Mouse (Mus musculus) heart, embryonic 10.5 days (tissue): ENCODE results near the gene Pdia6. TPM values are rescaled to one million over a fixed set of nuclear protein-coding genes. Genes with fewer than 3 reads are reported as not detected.

Source experiments
- DNase-seq: peaks from one replicate; pipeline ENCODE4 v3.0.0-alpha.2; 2017; ENCODE audit warnings: low spot score
- H3K27ac ChIP-seq: fragments of 300-500 bp; sonication (generic); 2 replicates; pipeline ENCODE4 v1.5.1; 2016; ENCODE audit warnings: mild to moderate bottlenecking
- H3K27me3 ChIP-seq: fragments of 300-500 bp; sonication (generic); 2 replicates; pipeline ENCODE4 v1.6.1; 2016; ENCODE audit warnings: mild to moderate bottlenecking; ENCODE audit not compliant: poor library complexity, insufficient read depth, severe bottlenecking
- H3K36me3 ChIP-seq: fragments of 300-500 bp; sonication (generic); 2 replicates; pipeline ENCODE4 v1.6.1; 2016; ENCODE audit warnings: mild to moderate bottlenecking, moderate library complexity
- H3K4me1 ChIP-seq: fragments of 300-500 bp; sonication (generic); 2 replicates; pipeline ENCODE4 v1.6.1; 2016; ENCODE audit warnings: mild to moderate bottlenecking
- H3K4me3 ChIP-seq: fragments of 300-500 bp; sonication (generic); 2 replicates; pipeline ENCODE4 v1.5.1; 2016; ENCODE audit warnings: mild to moderate bottlenecking, moderate library complexity
- H3K9me3 ChIP-seq: fragments of 300-500 bp; sonication (generic); 2 replicates; pipeline ENCODE4 v1.6.1; 2016; ENCODE audit warnings: mild to moderate bottlenecking, moderate library complexity
- WGBS: fragments of 180-500 bp; shearing (Covaris S2); methylation state at CpG from one replicate; pipeline ENCODE4 v1.1.7; 2016; 5-methylcytosine and 5-hydroxymethylcytosine counted together
- polyA plus RNA-seq: library from polyadenylated mRNA; unstranded; fragments of >200 nt; fragmentation: Nextera tagmentation; extraction: Ambion mirVana; gene quantifications from 2 replicates; pipeline ENCODE4 v1.2.1, GENCODE M21; 2016

Pdia6 gene
- 595 and 738 TPM in 2 replicates for polyA plus RNA-seq

GRCm38 (mm10) chr12:17265971-17266672 lies at the start of gene Pdia6:
Gene Pdia6 (plus strand): TSS chr12:17266545.
- Histone ChIP-seq H3K4me1 (peaks cover 19% of the 10 kb centered on the region), H3K27me3 (no peaks in the 10 kb centered on the region), H3K36me3 (peaks cover 27% of the 10 kb centered on the region), H3K27ac (peak within 1 kb of the TSS; percentile 90), H3K4me3 (peak within 1 kb of the TSS; percentile 79), H3K9me3 (no peaks in the 10 kb centered on the region)
- WGBS: 1% methylated on average over 48 of the region's 48 CpGs
- peak; percentile 97 for DNase-seq

DNA sequence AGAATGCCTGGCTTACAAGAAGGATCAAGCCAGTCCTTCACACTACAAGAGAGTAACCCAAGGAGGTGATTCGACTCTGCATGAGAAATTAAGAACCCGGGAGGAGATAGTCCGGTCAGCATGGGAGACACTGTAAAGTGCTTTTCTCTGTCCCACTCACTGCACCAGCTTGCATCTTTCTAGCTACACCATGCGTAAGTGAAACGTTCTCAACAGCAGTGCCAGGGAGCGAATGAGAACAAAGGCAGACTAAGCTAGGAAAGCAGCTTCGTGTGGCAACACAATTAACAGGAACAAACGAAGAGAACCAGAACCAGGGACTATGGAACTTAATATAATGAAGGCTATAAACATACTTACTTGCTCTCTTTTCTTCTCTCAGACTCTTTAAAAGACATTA lies 48.0 kb upstream of the Pdia6 start:
- 71% methylated on average over 8 of the region's 8 CpGs for WGBS
- H3K4me3 ChIP-seq: no peak overlapping the region
- H3K27me3 ChIP-seq: no peaks in the 10 kb centered on the region
- no peak for DNase-seq
- no peaks in the 10 kb centered on the region for H3K4me1 ChIP-seq
- no peak overlapping the region for H3K27ac ChIP-seq
- H3K9me3 ChIP-seq: no peaks in the 10 kb centered on the region
- no peaks in the 10 kb centered on the region for H3K36me3 ChIP-seq

GRCm38 (mm10) chr12:17219107-17219506 lies 47.2 kb upstream of the Pdia6 start:
- Histone ChIP-seq H3K4me3 (no peak overlapping the region), H3K4me1 (no peaks in the 10 kb centered on the region), H3K36me3 (no peaks in the 10 kb centered on the region), H3K9me3 (no peaks in the 10 kb centered on the region), H3K27me3 (no peaks in the 10 kb centered on the region), H3K27ac (no peak overlapping the region)
- no peak for DNase-seq
- WGBS: 76% methylated on average over 4 of the region's 4 CpGs

- H3K9me3 ChIP-seq: no peaks in the 10 kb centered on the region
- H3K4me1 ChIP-seq: no peaks in the 10 kb centered on the region
- no peak overlapping the region for H3K27ac ChIP-seq
- H3K36me3 ChIP-seq: no peaks in the 10 kb centered on the region
- WGBS: 55% methylated on average over 5 of the region's 5 CpGs
- no peaks in the 10 kb centered on the region for H3K27me3 ChIP-seq
- DNase-seq: no peak
- no peak overlapping the region for H3K4me3 ChIP-seq
Measured at GRCm38 (mm10) chr12:17220631-17221030, 45.7 kb upstream of the Pdia6 start.

DNA sequence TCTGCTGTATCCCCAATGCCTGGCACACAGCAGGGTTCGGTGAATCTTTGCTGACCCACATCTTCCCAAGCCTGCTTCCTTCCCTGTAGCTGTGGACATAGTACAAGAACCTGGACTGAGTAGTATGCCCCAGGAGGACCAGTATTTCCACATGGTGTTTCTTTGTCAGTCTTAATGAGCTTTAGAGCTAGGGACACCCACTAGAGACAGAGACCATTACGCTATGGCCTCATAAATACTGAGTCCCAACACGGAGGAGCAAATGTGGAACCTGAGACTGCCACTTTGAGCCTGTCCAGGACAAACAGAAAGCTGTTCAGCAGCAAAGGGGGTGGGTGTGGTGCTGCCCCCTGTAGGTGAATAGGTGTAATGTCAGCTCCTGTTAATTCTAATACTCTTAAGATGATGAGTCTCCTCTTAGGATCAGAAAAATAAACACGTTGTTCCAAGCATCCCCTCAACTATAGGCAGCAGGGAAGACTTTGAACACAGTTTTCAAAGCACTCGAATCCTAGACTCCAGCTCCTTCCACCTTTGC lies 44.4 kb upstream of the Pdia6 start:
- Histone ChIP-seq H3K4me1 (no peaks in the 10 kb centered on the region), H3K27ac (no peak overlapping the region), H3K9me3 (no peaks in the 10 kb centered on the region), H3K4me3 (no peak overlapping the region), H3K36me3 (no peaks in the 10 kb centered on the region), H3K27me3 (no peaks in the 10 kb centered on the region)
- WGBS: 43% methylated on average over 5 of the region's 5 CpGs
- no peak for DNase-seq

- Histone ChIP-seq H3K27ac (no peak overlapping the region), H3K27me3 (no peaks in the 10 kb centered on the region), H3K9me3 (no peaks in the 10 kb centered on the region), H3K4me1 (no peaks in the 10 kb centered on the region), H3K36me3 (no peaks in the 10 kb centered on the region), H3K4me3 (no peak overlapping the region)
- 75% methylated on average over 3 of the region's 3 CpGs for WGBS
- DNase-seq: no peak
Measured at GRCm38 (mm10) chr12:17223050-17223449, 43.3 kb upstream of the Pdia6 start.

- H3K4me3 ChIP-seq: no peak overlapping the region
- no peaks in the 10 kb centered on the region for H3K9me3 ChIP-seq
- no peaks in the 10 kb centered on the region for H3K27me3 ChIP-seq
- no peak overlapping the region for H3K27ac ChIP-seq
- no peaks in the 10 kb centered on the region for H3K36me3 ChIP-seq
- no peaks in the 10 kb centered on the region for H3K4me1 ChIP-seq
- DNase-seq: no peak
- WGBS: 76% methylated on average over 5 of the region's 5 CpGs
Measured at GRCm38 (mm10) chr12:17225012-17225411, 41.3 kb upstream of the Pdia6 start.

GRCm38 (mm10) chr12:17227903-17228302 lies 38.4 kb upstream of the Pdia6 start:
- 85% methylated on average over 4 of the region's 4 CpGs for WGBS
- Histone ChIP-seq H3K27ac (no peak overlapping the region), H3K27me3 (no peaks in the 10 kb centered on the region), H3K36me3 (no peaks in the 10 kb centered on the region), H3K9me3 (no peaks in the 10 kb centered on the region), H3K4me1 (no peaks in the 10 kb centered on the region), H3K4me3 (no peak overlapping the region)
- no peak for DNase-seq

- H3K27ac ChIP-seq: no peak overlapping the region
- no peaks in the 10 kb centered on the region for H3K4me1 ChIP-seq
- WGBS: 81% methylated on average over 5 of the region's 5 CpGs
- H3K9me3 ChIP-seq: no peaks in the 10 kb centered on the region
- no peak for DNase-seq
- H3K27me3 ChIP-seq: no peaks in the 10 kb centered on the region
- H3K4me3 ChIP-seq: no peak overlapping the region
- no peaks in the 10 kb centered on the region for H3K36me3 ChIP-seq
Measured at GRCm38 (mm10) chr12:17230581-17230980, 35.8 kb upstream of the Pdia6 start.

DNA sequence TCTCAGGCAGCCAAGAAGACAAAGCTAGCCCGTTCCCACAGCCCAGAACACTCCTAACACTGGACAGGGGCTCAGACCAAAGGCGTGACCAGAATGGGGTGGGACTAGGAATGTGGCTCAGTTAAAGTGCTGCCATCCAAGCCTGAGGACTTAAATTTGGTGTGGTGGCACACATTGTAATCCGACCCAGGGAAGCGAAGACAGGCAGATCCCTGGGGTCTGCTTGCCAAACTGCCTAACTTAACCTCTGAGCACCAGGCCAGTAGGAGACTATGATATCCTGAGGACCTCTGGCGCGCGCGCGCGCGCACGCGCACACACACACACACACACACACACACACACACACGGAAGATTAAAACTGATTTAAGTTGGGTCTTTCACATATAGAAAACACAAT lies 34.8 kb upstream of the Pdia6 start:
- no peak overlapping the region for H3K4me3 ChIP-seq
- H3K4me1 ChIP-seq: no peaks in the 10 kb centered on the region
- no peaks in the 10 kb centered on the region for H3K9me3 ChIP-seq
- 85% methylated on average over 14 of the region's 14 CpGs for WGBS
- DNase-seq: no peak
- no peaks in the 10 kb centered on the region for H3K27me3 ChIP-seq
- no peak overlapping the region for H3K27ac ChIP-seq
- no peaks in the 10 kb centered on the region for H3K36me3 ChIP-seq

- no peak for DNase-seq
- no peak overlapping the region for H3K4me3 ChIP-seq
- H3K27ac ChIP-seq: no peak overlapping the region
- H3K4me1 ChIP-seq: no peaks in the 10 kb centered on the region
- H3K27me3 ChIP-seq: no peaks in the 10 kb centered on the region
- H3K36me3 ChIP-seq: no peaks in the 10 kb centered on the region
- 49% methylated on average over 11 of the region's 11 CpGs for WGBS
- H3K9me3 ChIP-seq: no peaks in the 10 kb centered on the region
Measured at GRCm38 (mm10) chr12:17235535-17236313, 30.6 kb upstream of the Pdia6 start.

DNA sequence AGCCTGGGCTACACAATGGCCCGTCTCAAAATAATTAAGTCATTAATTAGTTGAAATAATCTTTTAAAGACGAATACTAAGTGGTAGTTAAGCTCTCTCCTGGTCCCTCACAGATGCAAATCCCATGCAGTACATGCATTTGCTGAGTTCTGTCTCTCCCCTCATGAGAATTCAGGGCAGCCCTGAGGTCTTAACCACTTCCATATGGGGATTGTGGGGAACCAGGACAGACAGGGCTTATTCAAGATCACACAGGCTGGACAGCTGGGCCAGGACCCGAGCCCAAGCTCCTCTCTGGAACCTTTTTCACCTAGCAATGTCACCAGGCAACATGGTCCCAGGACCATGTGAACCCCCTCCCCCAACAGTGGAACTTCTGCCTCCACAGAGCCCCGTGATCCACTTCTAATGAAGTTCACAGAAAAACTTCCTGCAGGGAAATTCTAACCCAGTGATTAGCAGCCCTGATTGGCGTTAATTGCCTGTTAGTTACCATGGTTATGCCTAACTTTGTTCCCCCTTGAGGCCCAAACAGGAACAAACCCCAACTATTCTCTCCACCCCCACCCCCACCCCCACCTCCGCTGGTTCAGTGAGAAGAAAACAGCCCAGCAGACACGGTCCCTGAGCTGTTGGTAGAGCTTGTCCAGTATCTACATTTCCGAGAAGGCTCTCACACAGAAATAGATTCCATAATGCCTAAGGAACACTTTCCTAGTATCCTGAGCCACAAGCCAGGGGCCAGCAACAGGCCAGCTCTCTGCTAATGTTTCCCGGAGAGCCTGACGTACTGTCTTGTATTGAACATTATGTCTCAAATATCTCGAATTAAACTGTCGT lies 27.5 kb upstream of the Pdia6 start:
- WGBS: 45% methylated on average over 12 of the region's 12 CpGs
- Histone ChIP-seq H3K27ac (peak overlapping the region; percentile 38; the same call in 1 of the 2 replicates), H3K4me1 (no peaks in the 10 kb centered on the region), H3K9me3 (no peaks in the 10 kb centered on the region; the same call in 1 of the 2 replicates), H3K36me3 (no peaks in the 10 kb centered on the region), H3K27me3 (no peaks in the 10 kb centered on the region), H3K4me3 (no peak overlapping the region)
- no peak for DNase-seq

DNA sequence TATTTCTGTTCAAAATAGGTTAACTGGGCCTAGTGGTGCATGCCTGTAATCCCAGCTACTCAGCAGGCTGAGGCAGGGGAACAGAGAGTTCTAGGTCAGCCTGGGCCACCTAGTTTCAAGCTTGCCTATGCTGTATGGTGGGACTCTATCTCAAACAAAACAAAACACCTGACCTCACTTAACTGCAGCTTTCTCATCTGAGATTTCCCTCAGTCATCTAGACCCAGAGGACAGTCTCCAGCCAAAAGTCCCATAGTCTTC lies 27.0 kb upstream of the Pdia6 start:
- Histone ChIP-seq H3K4me1 (no peaks in the 10 kb centered on the region), H3K9me3 (no peaks in the 10 kb centered on the region; the same call in 1 of the 2 replicates), H3K27ac (no peak overlapping the region), H3K27me3 (no peaks in the 10 kb centered on the region), H3K4me3 (no peak overlapping the region), H3K36me3 (no peaks in the 10 kb centered on the region)
- DNase-seq: no peak
